Mouse (Mus musculus): Measurements from ENCODE around the gene Tmem101.

Gene Tmem101

GRCm38 (mm10) chr11:102156786-102157089 lies 534 bp upstream of the Tmem101 start:
- in situ Hi-C loops (cut with MboI) = no loop called here

- in situ Hi-C loops (cut with MboI) = no loop called here
These were observed 8.8 kb downstream of the Tmem101 start for GRCm38 (mm10) chr11:102147213-102147989.

GRCm38 (mm10) chr11:102146531-102146930 lies 9.7 kb downstream of the Tmem101 start:
- in situ Hi-C loops (cut with MboI) = no loop called here

- in situ Hi-C loops (cut with MboI) = no loop called here
These were observed 10.2 kb downstream of the Tmem101 start for GRCm38 (mm10) chr11:102146005-102146404.

GRCm38 (mm10) chr11:102145471-102146001 lies 10.7 kb downstream of the Tmem101 start, which contains the start of gene Nags:
Gene Nags, plus strand, starts transcription at chr11:102145513.
- in situ Hi-C loops (cut with MboI) = no loop called here

- in situ Hi-C loops (cut with MboI) = no loop called here
These were observed 11.2 kb downstream of the Tmem101 start for GRCm38 (mm10) chr11:102144957-102145470.

GRCm38 (mm10) chr11:102142355-102142754 lies 13.8 kb downstream of the Tmem101 start:
- in situ Hi-C loops (cut with MboI) = no loop called here

- in situ Hi-C loops (cut with MboI) = no loop called here
These were observed 15.7 kb downstream of the Tmem101 start for GRCm38 (mm10) chr11:102140508-102140907.

- in situ Hi-C loops (cut with MboI) = no loop called here
These were observed 17.8 kb downstream of the Tmem101 start for GRCm38 (mm10) chr11:102138447-102138740.

- in situ Hi-C loops (cut with MboI) = no loop called here
These were observed 18.4 kb downstream of the Tmem101 start for GRCm38 (mm10) chr11:102137625-102138446.

- in situ Hi-C loops (cut with MboI) = no loop called here
These were observed 21.7 kb downstream of the Tmem101 start for GRCm38 (mm10) chr11:102134516-102134915.

GRCm38 (mm10) chr11:102117386-102117785 lies 38.8 kb downstream of the Tmem101 start:
- in situ Hi-C loops (cut with MboI) = no loop called here

- in situ Hi-C loops (cut with MboI) = no loop called here
These were observed 40.0 kb downstream of the Tmem101 start for GRCm38 (mm10) chr11:102116241-102116640.

- in situ Hi-C loops (cut with MboI) = no loop called here
These were observed 44.6 kb downstream of the Tmem101 start for GRCm38 (mm10) chr11:102111576-102111975.

- in situ Hi-C loops (cut with MboI) = no loop called here
These were observed 48.5 kb downstream of the Tmem101 start, which contains the start of gene Pyy for GRCm38 (mm10) chr11:102107732-102108131. Gene Pyy, minus strand, starts transcription at chr11:102107832.

GRCm38 (mm10) chr11:102106911-102107310 lies 49.3 kb downstream of the Tmem101 start:
- in situ Hi-C loops (cut with MboI) = no loop called here
